Mouse (Mus musculus): ENCODE measurements around the gene Slc1a6. TPM values are rescaled to one million over a fixed set of nuclear protein-coding genes. Genes with fewer than 3 reads are reported as not detected.
"Not testable (repeated sequence)": the region's sequence is repeated elsewhere in the genome, so short reads cannot be mapped to it uniquely, and the experiment has no call there.

Slc1a6 gene
- polyA plus RNA-seq, 1 experiment from 2014 or later, result 5.3 TPM

DNA sequence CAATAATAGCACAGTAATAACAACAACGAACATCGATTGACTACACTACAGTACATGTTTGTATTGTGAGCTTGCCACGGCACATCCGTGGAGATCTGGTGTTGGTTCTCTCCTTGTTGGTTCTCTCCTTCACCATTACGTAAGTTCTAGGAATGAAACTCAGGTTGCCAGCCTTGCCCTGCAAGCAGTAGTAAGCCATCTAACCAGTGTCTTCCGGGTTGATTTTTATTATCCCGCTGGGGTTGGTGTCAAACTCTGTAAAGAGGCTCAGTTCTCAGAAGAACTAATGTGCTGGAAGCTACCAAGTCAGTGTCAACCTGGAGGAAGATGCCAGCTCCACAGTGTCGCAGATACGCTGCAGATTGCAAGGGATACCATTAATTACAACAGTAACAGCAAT, 769 bp upstream of the Slc1a6 start:
- Histone ChIP-seq H3K27me3 (no peaks in the 10 kb centered on the region), H3K27ac (peak overlapping the region; percentile 27; the same call in 1 of the 2 replicates), H3K4me2 (replicated peaks) (peak overlapping the region; percentile 94), H3K4me1 (replicated peaks) (peaks cover 16% of the 10 kb centered on the region), H3K9ac (replicated peaks) (peak overlapping the region; percentile 74), H3K36me3 (no peaks in the 10 kb centered on the region), H3K9me3 (no peaks in the 10 kb centered on the region), H3K4me3 (replicated peaks) (peak overlapping the region; percentile 62)
- 70% methylated on average over 9 of the region's 9 CpGs for WGBS
- 0 out of 2 replicates have a peak, but pooled peaks have one; percentile 1 for ATAC-seq

DNA sequence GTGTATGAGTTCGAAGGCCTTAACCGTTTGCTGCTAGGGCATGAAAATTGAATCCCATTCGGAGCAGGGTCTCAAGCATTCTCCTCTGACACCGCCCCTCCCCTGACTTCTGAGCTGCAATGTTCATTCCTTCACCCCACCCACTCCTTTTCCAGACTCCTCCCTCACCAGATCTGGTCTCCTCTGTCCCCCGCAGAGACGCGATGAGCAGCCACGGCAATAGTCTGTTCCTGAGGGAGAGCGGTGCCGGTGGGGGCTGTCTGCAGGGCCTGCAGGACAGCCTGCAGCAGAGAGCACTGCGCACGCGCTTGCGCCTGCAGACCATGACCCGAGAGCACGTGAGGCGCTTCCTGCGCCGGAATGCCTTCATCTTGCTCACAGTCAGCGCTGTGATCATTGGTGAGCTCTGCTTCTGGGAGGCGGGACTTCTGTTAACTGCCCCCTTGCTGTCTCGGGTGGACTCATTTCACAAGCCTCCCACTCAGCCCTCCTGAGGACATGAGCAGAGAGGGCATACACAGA, 7.3 kb downstream of the Slc1a6 start:
- no peaks in the 10 kb centered on the region for H3K27me3 ChIP-seq
- WGBS, result 3% methylated on average over 22 of the region's 22 CpGs
- H3K9ac ChIP-seq (replicated peaks), result peak overlapping the region; percentile 73
- no peaks in the 10 kb centered on the region for H3K9me3 ChIP-seq
- H3K36me3 ChIP-seq, result no peaks in the 10 kb centered on the region
- H3K4me2 ChIP-seq (replicated peaks), result peak overlapping the region; percentile 64
- H3K27ac ChIP-seq, result peak overlapping the region; percentile 77
- peaks cover 17% of the 10 kb centered on the region for H3K4me1 ChIP-seq (replicated peaks)
- H3K4me3 ChIP-seq (replicated peaks), result peak overlapping the region; percentile 49
- peak; percentile 97 for ATAC-seq

- no peaks in the 10 kb centered on the region for H3K27me3 ChIP-seq
- H3K36me3 ChIP-seq, result no peaks in the 10 kb centered on the region
- H3K9me3 ChIP-seq, result no peaks in the 10 kb centered on the region
- 55% methylated on average over 1 of the region's 1 CpGs for WGBS
- H3K4me2 ChIP-seq (replicated peaks), result no peak overlapping the region
- H3K4me1 ChIP-seq (replicated peaks), result peaks cover 17% of the 10 kb centered on the region
- no peak overlapping the region for H3K9ac ChIP-seq (replicated peaks)
- no peak overlapping the region for H3K4me3 ChIP-seq (replicated peaks)
- ATAC-seq, result no peak
- H3K27ac ChIP-seq, result no peak overlapping the region
Measured at GRCm38 (mm10) chr10:78790561-78790960, 10.3 kb downstream of the Slc1a6 start.

GRCm38 (mm10) chr10:78801449-78801848, 21.2 kb downstream of the Slc1a6 start:
- H3K27ac ChIP-seq, result no peak overlapping the region
- no peak for ATAC-seq
- H3K4me1 ChIP-seq (replicated peaks), result no peaks in the 10 kb centered on the region
- no peaks in the 10 kb centered on the region for H3K27me3 ChIP-seq
- H3K36me3 ChIP-seq, result no peaks in the 10 kb centered on the region
- 82% methylated on average over 2 of the region's 2 CpGs for WGBS
- H3K9ac ChIP-seq (replicated peaks), result no peak overlapping the region
- H3K4me3 ChIP-seq (replicated peaks), result no peak overlapping the region
- no peaks in the 10 kb centered on the region for H3K9me3 ChIP-seq
- H3K4me2 ChIP-seq (replicated peaks), result no peak overlapping the region

DNA sequence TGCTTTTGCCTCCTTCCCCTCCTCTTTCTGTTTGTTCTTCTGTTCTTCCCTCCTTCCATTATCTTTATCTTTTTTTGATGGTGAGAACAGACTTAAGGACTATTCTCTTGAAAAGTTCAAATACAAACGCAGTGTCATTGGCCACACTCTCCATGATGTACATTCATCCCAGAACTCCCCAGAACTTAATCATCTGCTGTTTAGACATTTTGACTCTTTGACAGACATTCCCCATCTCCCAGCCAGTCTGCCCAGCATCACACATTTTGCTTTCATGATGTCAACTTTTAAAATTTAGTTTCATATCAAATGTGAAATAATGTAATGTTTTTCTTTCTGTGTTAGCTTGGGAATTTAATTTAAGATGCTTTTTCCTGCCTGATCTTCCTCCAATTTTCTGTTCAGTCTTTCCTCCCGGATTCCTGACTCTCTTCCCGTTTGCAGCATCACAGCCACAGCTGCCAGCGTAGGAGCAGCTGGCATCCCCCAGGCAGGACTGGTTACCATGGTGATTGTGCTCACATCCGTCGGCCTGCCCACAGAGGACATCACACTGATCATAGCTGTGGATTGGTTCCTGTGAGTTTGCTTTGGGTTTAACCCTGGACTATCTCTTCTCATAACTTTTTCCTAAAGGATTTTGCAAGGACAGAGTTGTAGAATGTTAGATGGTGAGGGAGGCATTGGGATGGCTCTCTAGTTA, 32.2 kb downstream of the Slc1a6 start:
- Histone ChIP-seq H3K4me1 (replicated peaks) (0 out of 2 replicates have a peak, but pooled peaks cover 4% of the 10 kb centered on the region), H3K9ac (replicated peaks) (no peak overlapping the region), H3K27me3 (no peaks in the 10 kb centered on the region), H3K4me2 (replicated peaks) (peak overlapping the region; percentile 3; the same call in 1 of the 2 replicates), H3K4me3 (replicated peaks) (no peak overlapping the region), H3K9me3 (no peaks in the 10 kb centered on the region), H3K27ac (no peak overlapping the region), H3K36me3 (no peaks in the 10 kb centered on the region)
- WGBS, result 48% methylated on average over 6 of the region's 6 CpGs
- peak; percentile 92 for ATAC-seq

- H3K4me3 ChIP-seq (replicated peaks); H3K36me3 ChIP-seq; H3K27ac ChIP-seq; H3K4me1 ChIP-seq (replicated peaks); H3K9ac ChIP-seq (replicated peaks); ATAC-seq; H3K4me2 ChIP-seq (replicated peaks); H3K9me3 ChIP-seq; H3K27me3 ChIP-seq: not testable (repeated sequence)
- 97% methylated on average over 12 of the region's 12 CpGs for WGBS
Measured at GRCm38 (mm10) chr10:78840456-78840855, 60.2 kb downstream of the Slc1a6 start.

GRCm38 (mm10) chr10:78852066-78852465, 71.8 kb downstream of the Slc1a6 start, which contains the start of gene Olfr1356:
Gene Olfr1356, minus strand, starts transcription at chr10:78852166.
- ATAC-seq, result no peak
- no peak within 1 kb of the TSS for H3K4me3 ChIP-seq (replicated peaks)
- H3K9ac ChIP-seq (replicated peaks), result no peak within 1 kb of the TSS
- H3K27ac ChIP-seq, result no peak within 1 kb of the TSS
- no peaks in the 10 kb centered on the region for H3K36me3 ChIP-seq
- no peaks in the 10 kb centered on the region for H3K4me1 ChIP-seq (replicated peaks)
- no peaks in the 10 kb centered on the region for H3K27me3 ChIP-seq
- H3K4me2 ChIP-seq (replicated peaks), result no peak within 1 kb of the TSS
- WGBS, result 80% methylated on average over 2 of the region's 2 CpGs
- peaks cover 4% of the 10 kb centered on the region; the same call in 1 of the 2 replicates for H3K9me3 ChIP-seq

Other genes starting within 250 kb of the Slc1a6 start
- 49.6 and 50.0 TPM in 2 replicates for gene Ilvbl, start 206.2 kb upstream of the Slc1a6 start, polyA plus RNA-seq (2015; fragmentation: Nextera tagmentation; extraction: Ambion mirVana)
- gene Syde1, start 188.5 kb upstream of the Slc1a6 start, polyA plus RNA-seq (2015; fragmentation: Nextera tagmentation; extraction: Ambion mirVana), result 4.1 and 4.9 TPM in 2 replicates
- not detected in 2 replicates for gene Olfr1357, start 162.4 kb upstream of the Slc1a6 start, polyA plus RNA-seq (2015; fragmentation: Nextera tagmentation; extraction: Ambion mirVana)
- not detected in 2 replicates for gene Casp14, start 62.2 kb upstream of the Slc1a6 start, polyA plus RNA-seq (2015; fragmentation: Nextera tagmentation; extraction: Ambion mirVana)
- gene Ccdc105, start 27.4 kb upstream of the Slc1a6 start, polyA plus RNA-seq (2015; fragmentation: Nextera tagmentation; extraction: Ambion mirVana), result 0.19 and 0.41 TPM in 2 replicates
- gene Olfr1356, start 71.7 kb downstream of the Slc1a6 start, polyA plus RNA-seq (2015; fragmentation: Nextera tagmentation; extraction: Ambion mirVana), result not detected in 2 replicates
- gene Olfr1355, start 95.0 kb downstream of the Slc1a6 start, polyA plus RNA-seq (2015; fragmentation: Nextera tagmentation; extraction: Ambion mirVana), result not detected in 2 replicates
- not detected in 2 replicates for gene Olfr1354, start 132.7 kb downstream of the Slc1a6 start, polyA plus RNA-seq (2015; fragmentation: Nextera tagmentation; extraction: Ambion mirVana)
- gene Olfr8, start 170.1 kb downstream of the Slc1a6 start, polyA plus RNA-seq (2015; fragmentation: Nextera tagmentation; extraction: Ambion mirVana), result not detected in 2 replicates
- gene Olfr1353, start 182.8 kb downstream of the Slc1a6 start, polyA plus RNA-seq (2015; fragmentation: Nextera tagmentation; extraction: Ambion mirVana), result not detected in 2 replicates
- not detected in 2 replicates for gene Olfr1352, start 200.6 kb downstream of the Slc1a6 start, polyA plus RNA-seq (2015; fragmentation: Nextera tagmentation; extraction: Ambion mirVana)
- gene Olfr1351, start 232.0 kb downstream of the Slc1a6 start, polyA plus RNA-seq (2015; fragmentation: Nextera tagmentation; extraction: Ambion mirVana), result not detected in 2 replicates
- gene Olfr57, start 248.2 kb downstream of the Slc1a6 start, polyA plus RNA-seq (2015; fragmentation: Nextera tagmentation; extraction: Ambion mirVana), result 0.28 and 0.57 TPM in 2 replicates